ENCODE assay signal across 8 mouse cellular contexts in genomic region chr17:28080817-28081165, GRCm38 (mm10). TPM values are rescaled to one million over a fixed set of nuclear protein-coding genes. Genes with fewer than 3 reads are reported as not detected.
DNase-seq lines count a peak whose midpoint lies in the region; ATAC-seq and TF ChIP-seq lines count a peak whose summit lies in the region.
"Had no signal": no experiment of that assay in that cellular context is flagged by ENCODE, and none has a peak within 500 bp of the region (broad histone marks: within the 10 kb centered on the region; RNA-seq: fewer than 3 reads in every experiment).

No protein-coding gene starts in this region.

- peak overlapping the region; percentile 100; the same call in 1 of the 2 replicates for H3K4me2 ChIP-seq in lung, postnatal 0 days (replicated peaks; ENCODE audit: low read depth, low read length)
- peak overlapping the region; percentile 98 for H3K4me2 ChIP-seq in forebrain, embryonic 16.5 days (ENCODE audit: low read length)
- peak overlapping the region; percentile 99 for H3K4me2 ChIP-seq in limb, embryonic 13.5 days (replicated peaks)
- H3K4me2 ChIP-seq in stomach, embryonic 15.5 days: peak overlapping the region; percentile 100

- no peak for TF ChIP-seq CTCF in lung, postnatal 0 days (IDR thresholded peaks at IDR 0.05)

- H3K27ac ChIP-seq in lung, postnatal 0 days (ENCODE audit: low read length): no peak overlapping the region
- no peak overlapping the region for H3K27ac ChIP-seq in forebrain, embryonic 16.5 days (ENCODE audit: low read length)
- H3K27ac ChIP-seq in limb, embryonic 13.5 days: no peak overlapping the region
- H3K27ac ChIP-seq in stomach, embryonic 15.5 days: no peak overlapping the region

- H3K36me3 ChIP-seq in lung, postnatal 0 days (ENCODE audit: insufficient read depth, low read length): no peaks in the 10 kb centered on the region
- no peaks in the 10 kb centered on the region for H3K36me3 ChIP-seq in forebrain, embryonic 16.5 days (ENCODE audit: control insufficient read depth, insufficient read depth)
- no peaks in the 10 kb centered on the region for H3K36me3 ChIP-seq in limb, embryonic 13.5 days
- no peaks in the 10 kb centered on the region for H3K36me3 ChIP-seq in stomach, embryonic 15.5 days

- WGBS in lung, postnatal 0 days: 13% methylated on average over 9 of the region's 9 CpGs
- WGBS in forebrain, embryonic 16.5 days: 9% methylated on average over 9 of the region's 9 CpGs
- 14% methylated on average over 9 of the region's 9 CpGs for WGBS in limb, embryonic 13.5 days
- 13% methylated on average over 9 of the region's 9 CpGs for WGBS in stomach, embryonic 15.5 days

- TF ChIP-seq EP300 in lung, postnatal 0 days (IDR thresholded peaks at IDR 0.05): no peak

- H3K4me3 ChIP-seq in lung, postnatal 0 days (ENCODE audit: low read depth, low read length): peak overlapping the region; percentile 56; the same call in 1 of the 2 replicates
- peak overlapping the region; percentile 64 for H3K4me3 ChIP-seq in forebrain, embryonic 16.5 days (replicated peaks; ENCODE audit: low read length)
- H3K4me3 ChIP-seq in limb, embryonic 13.5 days: peak overlapping the region; percentile 66
- H3K4me3 ChIP-seq in stomach, embryonic 15.5 days (replicated peaks): peak overlapping the region; percentile 68

- DNase-seq in lung, postnatal 0 days (ENCODE audit: low spot score): no peak
- no peak for DNase-seq in lung, postnatal 36 days
- no peak for DNase-seq in left cerebral cortex, postnatal 4 days
- no peak for DNase-seq in gastrocnemius, adult 8-10 months (ENCODE audit: low spot score in 2 of 2)

- intact Hi-C loops in left cerebral cortex, postnatal 4 days (cut with DNase I): loop anchor here (2.0 to 10.0 kb wide), 4 partner anchors 54 to 224 kb away; partner anchors contain the start of genes Anks1 and Taf11

- no peak for ATAC-seq in lung, postnatal 0 days
- no peak for ATAC-seq in forebrain, embryonic 16.5 days
- 0 out of 2 replicates have a peak, but pooled peaks have one; percentile 12 for ATAC-seq in limb, embryonic 13.5 days (ENCODE audit: low FRiP score, low read depth)
- no peak for ATAC-seq in stomach, embryonic 15.5 days (ENCODE audit: insufficient read depth, low FRiP score, low read depth)
- ATAC-seq: Patski had no signal

- H3K9ac ChIP-seq in lung, postnatal 0 days (replicated peaks; ENCODE audit: low read depth): no peak overlapping the region
- H3K9ac ChIP-seq in forebrain, embryonic 16.5 days (replicated peaks; ENCODE audit: low read depth, low read length): no peak overlapping the region
- H3K9ac ChIP-seq in limb, embryonic 13.5 days: peak overlapping the region; percentile 25; the same call in 1 of the 2 replicates
- no peak overlapping the region for H3K9ac ChIP-seq in stomach, embryonic 15.5 days

- H3K4me1 ChIP-seq in lung, postnatal 0 days (ENCODE audit: insufficient read depth, low read depth, low read length): 0 out of 2 replicates have a peak, but pooled peaks cover 4% of the 10 kb centered on the region
- H3K4me1 ChIP-seq in forebrain, embryonic 16.5 days (replicated peaks; ENCODE audit: control insufficient read depth, insufficient read depth, low read length): peaks cover 13% of the 10 kb centered on the region
- H3K4me1 ChIP-seq in limb, embryonic 13.5 days: peaks cover 8% of the 10 kb centered on the region; the same call in 1 of the 2 replicates
- peaks cover 27% of the 10 kb centered on the region for H3K4me1 ChIP-seq in stomach, embryonic 15.5 days

- H3K27me3 ChIP-seq in lung, postnatal 0 days (replicated peaks; ENCODE audit: insufficient read depth, low read length): no peaks in the 10 kb centered on the region
- peaks cover 2% of the 10 kb centered on the region; the same call in 1 of the 2 replicates for H3K27me3 ChIP-seq in forebrain, embryonic 16.5 days (replicated peaks; ENCODE audit: control insufficient read depth, insufficient read depth, low read length)
- no peaks in the 10 kb centered on the region for H3K27me3 ChIP-seq in limb, embryonic 13.5 days
- no peaks in the 10 kb centered on the region for H3K27me3 ChIP-seq in stomach, embryonic 15.5 days (replicated peaks)

- no peaks in the 10 kb centered on the region for H3K9me3 ChIP-seq in lung, postnatal 0 days (ENCODE audit: low read length)
- no peaks in the 10 kb centered on the region for H3K9me3 ChIP-seq in forebrain, embryonic 16.5 days (ENCODE audit: control insufficient read depth, low read length)
- no peaks in the 10 kb centered on the region for H3K9me3 ChIP-seq in limb, embryonic 13.5 days
- H3K9me3 ChIP-seq in stomach, embryonic 15.5 days: no peaks in the 10 kb centered on the region

RNA-seq across cellular contexts. Expression of gene Tcp11, which starts 0.4 kb away (rescaled TPM):
- 6.0 and 7.1 TPM in 2 replicates for polyA plus RNA-seq in lung, postnatal 0 days (2015; fragmentation: Nextera tagmentation; extraction: Ambion mirVana)
- 1.7 and 1.8 TPM in 2 replicates for polyA plus RNA-seq in forebrain, embryonic 16.5 days (2015; fragmentation: Nextera tagmentation; extraction: Ambion mirVana)
- polyA plus RNA-seq in limb, embryonic 13.5 days (2015; fragmentation: Nextera tagmentation; extraction: Ambion mirVana): 1.4 and 1.9 TPM in 2 replicates
- 2.2 and 2.8 TPM in 2 replicates for polyA plus RNA-seq in stomach, embryonic 15.5 days (2015; fragmentation: Nextera tagmentation; extraction: Ambion mirVana)
- 1 to 10 TPM; 2.2 to 3.6 TPM for total RNA-seq in left cerebral cortex, postnatal 4 days (2021)
- not detected for total RNA-seq in gastrocnemius, adult 8-10 months (2022)
